9 mouse cellular contexts compared by ENCODE assay signal in genomic region chr5:111205817-111206216, GRCm38 (mm10).
DNase-seq lines count a peak whose midpoint lies in the region; ATAC-seq and TF ChIP-seq lines count a peak whose summit lies in the region.
"Had no signal": no experiment of that assay in that cellular context is flagged by ENCODE, and none has a peak within 500 bp of the region (broad histone marks: within the 10 kb centered on the region; RNA-seq: fewer than 3 reads in every experiment).

No protein-coding gene starts in this region.

- H3K36me3 ChIP-seq in forebrain, embryonic 10.5 days (replicated peaks), result no peaks in the 10 kb centered on the region
- H3K36me3 ChIP-seq in forebrain, postnatal 0 days (ENCODE audit: insufficient read depth), result no peaks in the 10 kb centered on the region
- H3K36me3 ChIP-seq in kidney, embryonic 16.5 days (ENCODE audit: insufficient read depth, low read length), result no peaks in the 10 kb centered on the region
- H3K36me3 ChIP-seq in heart, postnatal 0 days (replicated peaks; ENCODE audit: control insufficient read depth, insufficient read depth, low read length), result no peaks in the 10 kb centered on the region
- H3K36me3 ChIP-seq in neural tube, embryonic 14.5 days (ENCODE audit: control insufficient read depth, insufficient read depth, low read length), result no peaks in the 10 kb centered on the region

- peak overlapping the region; percentile 17; the same call in 1 of the 2 replicates for H3K27ac ChIP-seq in forebrain, embryonic 10.5 days
- no peak overlapping the region for H3K27ac ChIP-seq in forebrain, postnatal 0 days (ENCODE audit: low read depth, low read length)
- H3K27ac ChIP-seq in kidney, embryonic 16.5 days (ENCODE audit: low read length), result peak overlapping the region; percentile 70
- H3K27ac ChIP-seq in heart, postnatal 0 days (ENCODE audit: low read depth), result peak overlapping the region; percentile 8; the same call in 1 of the 2 replicates
- peak overlapping the region; percentile 29; the same call in 1 of the 2 replicates for H3K27ac ChIP-seq in neural tube, embryonic 14.5 days (ENCODE audit: low read depth, low read length)

- no peak overlapping the region for H3K4me2 ChIP-seq in forebrain, postnatal 0 days (ENCODE audit: low read depth)
- no peak overlapping the region for H3K4me2 ChIP-seq in kidney, embryonic 16.5 days (replicated peaks; ENCODE audit: low read depth, low read length)
- H3K4me2 ChIP-seq in heart, postnatal 0 days (ENCODE audit: low read depth, low read length), result no peak overlapping the region
- no peak overlapping the region for H3K4me2 ChIP-seq in neural tube, embryonic 14.5 days (ENCODE audit: low read depth, low read length)

- no peaks in the 10 kb centered on the region for H3K27me3 ChIP-seq in forebrain, embryonic 10.5 days (ENCODE audit: poor library complexity, severe bottlenecking)
- H3K27me3 ChIP-seq in forebrain, postnatal 0 days (ENCODE audit: insufficient read depth, low read length), result no peaks in the 10 kb centered on the region
- H3K27me3 ChIP-seq in kidney, embryonic 16.5 days (ENCODE audit: insufficient read depth, low read length), result no peaks in the 10 kb centered on the region
- H3K27me3 ChIP-seq in heart, postnatal 0 days (ENCODE audit: control insufficient read depth, insufficient read depth, low read length), result no peaks in the 10 kb centered on the region
- no peaks in the 10 kb centered on the region for H3K27me3 ChIP-seq in neural tube, embryonic 14.5 days (ENCODE audit: control insufficient read depth, insufficient read depth, low read length)

- no peak for TF ChIP-seq CTCF in forebrain, postnatal 0 days (IDR thresholded peaks at IDR 0.05; ENCODE audit: low read depth)
- TF ChIP-seq CTCF in heart, postnatal 0 days (IDR thresholded peaks at IDR 0.05; ENCODE audit: low read depth), result no peak

- no peaks in the 10 kb centered on the region for H3K9me3 ChIP-seq in forebrain, embryonic 10.5 days
- no peaks in the 10 kb centered on the region for H3K9me3 ChIP-seq in forebrain, postnatal 0 days (ENCODE audit: low read length)
- no peaks in the 10 kb centered on the region for H3K9me3 ChIP-seq in kidney, embryonic 16.5 days (ENCODE audit: low read length)
- H3K9me3 ChIP-seq in heart, postnatal 0 days (replicated peaks; ENCODE audit: control insufficient read depth, low read length), result no peaks in the 10 kb centered on the region
- H3K9me3 ChIP-seq in neural tube, embryonic 14.5 days (ENCODE audit: control insufficient read depth, low read length), result no peaks in the 10 kb centered on the region

- 43% methylated on average over 4 of the region's 4 CpGs for WGBS in forebrain, embryonic 10.5 days
- WGBS in forebrain, postnatal 0 days, result 44% methylated on average over 4 of the region's 4 CpGs
- 11% methylated on average over 4 of the region's 4 CpGs for WGBS in kidney, embryonic 16.5 days
- WGBS in heart, postnatal 0 days, result 34% methylated on average over 4 of the region's 4 CpGs
- 37% methylated on average over 4 of the region's 4 CpGs for WGBS in neural tube, embryonic 14.5 days

- H3K4me3 ChIP-seq in forebrain, embryonic 10.5 days, result no peak overlapping the region
- no peak overlapping the region for H3K4me3 ChIP-seq in forebrain, postnatal 0 days (ENCODE audit: low read depth, low read length)
- no peak overlapping the region for H3K4me3 ChIP-seq in kidney, embryonic 16.5 days (ENCODE audit: low read length)
- H3K4me3 ChIP-seq in heart, postnatal 0 days (ENCODE audit: low read depth, low read length), result no peak overlapping the region
- no peak overlapping the region for H3K4me3 ChIP-seq in neural tube, embryonic 14.5 days (ENCODE audit: low read depth, low read length)

- no peak for TF ChIP-seq EP300 in heart, postnatal 0 days (IDR thresholded peaks at IDR 0.05; ENCODE audit: low read depth)

- H3K9ac ChIP-seq in forebrain, postnatal 0 days, result no peak overlapping the region
- H3K9ac ChIP-seq in kidney, embryonic 16.5 days (replicated peaks; ENCODE audit: low read length), result no peak overlapping the region; the same call in 1 of the 2 replicates
- H3K9ac ChIP-seq in heart, postnatal 0 days (replicated peaks; ENCODE audit: low read depth, low read length), result no peak overlapping the region
- H3K9ac ChIP-seq in neural tube, embryonic 14.5 days (replicated peaks; ENCODE audit: low read depth, low read length), result no peak overlapping the region
- H3K9ac ChIP-seq: liver, postnatal 0 days had no signal

- no peak for DNase-seq in forebrain, embryonic 10.5 days (ENCODE audit: extremely low spot score, low spot score)
- DNase-seq in forebrain, postnatal 0 days, result no peak
- no peak for DNase-seq in kidney, postnatal 10 days
- peak; percentile 55 for DNase-seq in heart, postnatal 0 days (ENCODE audit: low spot score)
- no peak for DNase-seq in MN1 (ENCODE audit: low spot score)
- no peak for DNase-seq in right cerebral cortex, adult 2 months (ENCODE audit: low spot score in 2 of 2)
- DNase-seq: liver, postnatal 0 days had no signal

- H3K4me1 ChIP-seq in forebrain, embryonic 10.5 days, result peaks cover 60% of the 10 kb centered on the region
- peaks cover 32% of the 10 kb centered on the region for H3K4me1 ChIP-seq in forebrain, postnatal 0 days (ENCODE audit: insufficient read depth)
- H3K4me1 ChIP-seq in kidney, embryonic 16.5 days (ENCODE audit: insufficient read depth, low read length), result peaks cover 61% of the 10 kb centered on the region
- H3K4me1 ChIP-seq in heart, postnatal 0 days (ENCODE audit: control insufficient read depth, insufficient read depth), result peaks cover 5% of the 10 kb centered on the region; the same call in 1 of the 2 replicates
- H3K4me1 ChIP-seq in neural tube, embryonic 14.5 days (ENCODE audit: control insufficient read depth, insufficient read depth, low read length), result peaks cover 48% of the 10 kb centered on the region

- no peak for ATAC-seq in forebrain, postnatal 0 days
- ATAC-seq in kidney, embryonic 16.5 days (ENCODE audit: low FRiP score, low TSS enrichment), result peak; percentile 36
- ATAC-seq in heart, postnatal 0 days (ENCODE audit: insufficient read depth, low read depth), result no peak
- ATAC-seq in neural tube, embryonic 14.5 days (ENCODE audit: low read depth), result no peak
- ATAC-seq: liver, postnatal 0 days had no signal
